Mouse (Mus musculus): ENCODE data around the gene Gxylt2.

Gene Gxylt2

DNA sequence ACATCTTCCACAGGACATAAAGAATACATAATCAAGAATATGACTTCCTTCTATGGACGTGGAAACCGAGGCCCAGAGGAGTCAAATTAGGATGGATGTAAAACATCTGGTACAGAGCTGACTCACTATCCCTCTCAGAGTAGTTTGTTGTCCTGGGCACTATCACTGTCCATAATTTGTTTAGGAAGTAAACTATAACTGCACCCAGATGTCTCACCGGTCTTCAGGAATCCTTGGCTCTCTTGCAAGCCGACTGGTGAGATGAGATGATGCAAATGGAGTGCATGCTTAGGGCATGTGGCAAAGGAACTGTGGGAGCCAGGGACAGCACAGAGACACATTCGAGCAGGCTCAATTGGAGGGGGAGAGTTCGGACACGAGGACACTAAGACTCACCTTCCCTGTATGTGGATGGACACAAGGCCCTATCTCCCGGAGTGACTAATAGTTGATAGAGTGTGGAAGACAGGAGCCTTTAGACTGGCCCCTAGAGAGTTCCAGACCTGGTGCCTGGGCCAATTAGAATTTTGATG, 10.8 kb downstream of the Gxylt2 start:
- no peak for DNase-seq (ENCODE audit: low spot score)

DNA sequence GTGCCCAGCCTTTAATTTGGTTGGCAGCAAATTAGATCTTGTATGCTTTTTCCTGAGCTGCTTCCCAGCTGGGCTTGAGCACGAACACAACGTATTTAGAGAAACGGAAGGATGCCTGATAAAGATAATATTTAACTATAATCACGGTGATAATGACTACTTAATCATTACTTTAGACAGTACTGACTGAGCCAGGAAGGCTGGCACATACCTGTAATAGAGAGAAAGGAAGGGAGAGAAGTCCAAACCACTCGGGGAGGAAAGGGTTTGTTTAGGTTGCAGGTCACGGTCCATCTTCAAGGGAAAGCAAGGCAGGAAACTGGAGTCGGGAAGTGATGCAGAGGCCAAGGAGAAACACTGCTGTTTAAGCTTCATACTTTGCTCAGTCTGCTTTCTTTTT, 11.6 kb downstream of the Gxylt2 start:
- no peak for DNase-seq (ENCODE audit: low spot score)

DNA sequence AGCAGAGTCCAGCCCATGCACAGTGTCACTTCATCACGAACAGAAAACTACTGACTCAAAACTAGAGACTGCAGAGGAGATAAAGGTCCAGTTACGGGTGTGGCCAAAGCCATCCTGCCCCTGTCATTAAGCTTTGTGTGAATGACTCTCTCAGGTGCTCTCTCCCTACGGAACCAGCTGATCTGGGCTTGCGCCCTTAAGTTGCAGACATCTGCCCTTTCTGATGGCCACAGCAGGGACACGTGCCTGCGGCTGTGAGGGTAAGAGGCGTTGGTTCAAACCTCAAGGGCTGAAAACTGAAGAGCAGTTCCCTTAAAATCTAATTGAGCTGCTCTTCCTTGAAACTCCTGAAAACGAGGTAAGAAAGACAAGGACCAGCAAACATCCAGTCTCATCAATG, 12.3 kb downstream of the Gxylt2 start:
- no peak for DNase-seq (ENCODE audit: low spot score)

DNA sequence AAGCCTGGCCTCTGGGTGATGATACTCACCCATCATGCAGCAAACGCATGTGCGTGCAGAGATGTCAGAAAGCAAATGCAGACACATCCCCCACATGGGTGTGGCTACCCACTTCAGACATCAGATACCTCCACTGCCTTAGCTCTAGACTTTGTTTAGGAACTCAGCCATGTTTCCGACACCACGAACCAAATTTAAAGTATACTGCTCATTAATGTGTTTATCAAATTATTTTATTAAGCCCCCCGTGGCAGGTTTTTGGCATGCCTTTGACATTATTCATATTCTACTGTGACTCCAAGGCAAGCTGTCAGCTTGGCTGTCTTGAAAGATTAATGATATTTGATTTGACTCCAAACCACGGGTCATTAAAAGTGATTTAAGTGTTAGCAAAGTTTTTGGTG, 15.6 kb downstream of the Gxylt2 start:
- DNase-seq (ENCODE audit: low spot score), result no peak

DNA sequence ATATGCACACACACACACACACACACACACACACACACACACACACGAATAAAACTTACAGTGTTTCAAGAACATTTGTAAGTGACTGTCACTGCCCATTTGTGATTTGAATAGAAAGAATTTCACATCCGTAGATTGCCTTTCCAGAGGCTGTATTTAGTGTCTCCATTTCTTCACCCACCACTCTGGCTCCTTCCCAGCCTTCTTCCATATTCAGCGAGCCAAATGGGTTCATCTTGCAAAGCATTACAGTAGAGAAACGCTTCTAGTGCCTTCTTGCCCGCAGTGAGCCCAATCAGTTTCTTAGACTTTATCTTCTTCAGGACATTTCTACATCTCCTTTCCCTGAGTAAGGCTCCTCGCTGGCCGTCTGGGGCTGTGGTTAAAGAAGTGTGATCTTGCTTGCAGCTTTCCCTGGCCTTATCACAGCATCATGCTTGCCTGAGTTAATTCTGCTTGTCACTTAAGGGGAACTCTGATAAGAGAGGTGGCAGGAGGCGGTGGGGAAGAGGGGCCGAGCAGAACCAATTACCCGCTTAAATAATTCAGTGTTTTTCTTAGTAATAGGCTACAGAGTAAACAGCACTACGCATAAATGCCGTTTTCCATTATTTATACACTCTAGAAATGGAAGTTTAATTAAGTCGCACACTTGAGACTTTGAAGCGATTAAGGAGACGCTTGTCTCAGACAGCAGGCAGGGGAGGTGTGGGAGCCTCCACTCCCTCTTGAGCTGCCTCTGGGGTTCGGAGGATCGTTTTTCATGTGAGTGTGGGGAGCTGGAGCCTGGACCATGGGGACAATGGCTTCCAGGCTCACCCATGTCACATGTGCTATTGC, 16.6 kb downstream of the Gxylt2 start:
- DNase-seq (ENCODE audit: low spot score), result no peak

DNA sequence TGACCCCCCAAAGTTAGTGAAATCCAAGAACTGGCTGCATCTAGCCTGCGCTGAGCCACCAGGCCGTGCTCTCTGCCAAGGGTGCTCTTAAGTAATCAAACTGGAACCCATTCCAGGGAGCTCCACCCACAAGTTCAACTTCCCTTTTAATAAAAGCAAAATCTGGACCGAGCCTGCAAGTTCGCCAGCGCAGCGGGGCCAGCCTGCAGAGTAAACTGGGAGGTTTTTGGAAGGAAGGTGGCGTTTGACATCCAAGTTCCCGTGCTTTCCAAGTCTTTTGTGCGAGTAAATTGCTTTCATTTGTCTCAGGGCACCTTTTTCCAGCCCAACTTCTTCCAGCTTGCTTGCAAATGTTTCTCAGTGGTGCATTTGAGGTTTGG, 27.5 kb downstream of the Gxylt2 start:
- DNase-seq (ENCODE audit: low spot score), result no peak

DNA sequence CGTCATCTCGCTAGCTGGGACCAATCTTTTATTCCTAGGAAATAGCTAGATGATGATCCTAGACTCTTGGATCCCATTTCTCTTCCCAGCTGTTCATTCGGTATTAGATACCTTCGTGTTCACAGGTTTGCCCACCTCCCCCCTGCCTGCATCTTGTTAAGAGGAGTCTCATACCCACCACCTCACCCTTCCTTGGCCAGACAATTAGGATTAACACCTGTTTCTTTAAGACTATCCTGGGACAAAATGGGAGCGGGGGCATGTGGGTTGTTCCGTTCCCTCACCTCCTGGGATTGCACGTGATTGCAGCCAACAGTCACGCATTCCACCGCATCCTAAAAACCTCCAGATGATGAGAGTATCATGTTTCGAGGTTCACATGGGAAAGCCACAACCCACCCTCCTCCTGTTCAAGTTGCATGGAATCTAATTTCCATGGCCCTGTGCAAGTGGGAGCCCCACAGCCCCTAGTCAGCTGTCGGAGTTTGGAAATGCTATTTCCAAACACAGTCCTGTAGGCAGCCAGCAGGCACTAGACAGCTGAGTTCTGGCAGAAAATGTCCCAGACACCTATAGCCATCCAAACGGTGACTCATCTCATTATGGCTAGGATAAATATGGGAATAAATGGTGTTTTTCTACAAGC, 28.0 kb downstream of the Gxylt2 start:
- no peak for DNase-seq (ENCODE audit: low spot score)

DNA sequence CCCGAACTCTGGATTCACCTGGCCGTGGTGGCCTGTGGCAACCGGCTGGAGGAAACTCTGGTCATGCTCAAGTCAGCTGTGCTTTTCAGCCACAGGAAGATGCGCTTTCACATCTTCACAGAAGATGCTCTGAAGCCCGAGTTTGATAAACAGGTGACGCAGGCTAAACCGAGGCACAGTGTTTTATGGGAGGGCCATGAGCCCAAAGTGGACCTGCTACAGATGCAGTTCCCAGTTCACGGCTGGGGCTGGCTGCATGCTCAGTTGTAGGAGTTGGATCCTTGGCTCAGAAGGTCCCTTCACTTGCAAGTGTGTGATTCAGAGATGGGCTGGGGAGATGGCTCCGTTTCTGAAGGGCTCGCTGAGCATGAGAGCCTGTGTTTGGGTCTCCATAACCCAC, 28.7 kb downstream of the Gxylt2 start:
- no peak for DNase-seq (ENCODE audit: low spot score)

DNA sequence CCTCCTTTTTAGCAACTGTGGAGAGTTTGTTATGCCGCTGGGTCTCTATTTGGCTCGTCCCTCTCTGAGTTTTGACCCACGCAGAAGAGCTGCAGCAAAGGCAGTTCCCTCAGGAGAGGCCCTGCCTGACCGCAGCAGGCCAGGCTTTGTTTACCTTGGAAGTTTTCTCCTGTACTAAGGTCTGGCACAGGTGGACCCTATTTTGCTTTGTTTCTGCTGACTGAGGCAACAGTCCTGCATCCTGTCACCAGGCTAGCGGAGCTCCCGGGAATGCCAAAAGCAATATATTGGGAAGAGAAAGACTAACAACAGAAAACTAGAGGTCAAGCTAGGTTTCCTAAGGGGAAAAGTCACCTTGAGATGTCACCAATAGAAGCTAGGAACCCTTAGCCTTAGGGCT, 29.8 kb downstream of the Gxylt2 start:
- DNase-seq (ENCODE audit: low spot score), result no peak

DNA sequence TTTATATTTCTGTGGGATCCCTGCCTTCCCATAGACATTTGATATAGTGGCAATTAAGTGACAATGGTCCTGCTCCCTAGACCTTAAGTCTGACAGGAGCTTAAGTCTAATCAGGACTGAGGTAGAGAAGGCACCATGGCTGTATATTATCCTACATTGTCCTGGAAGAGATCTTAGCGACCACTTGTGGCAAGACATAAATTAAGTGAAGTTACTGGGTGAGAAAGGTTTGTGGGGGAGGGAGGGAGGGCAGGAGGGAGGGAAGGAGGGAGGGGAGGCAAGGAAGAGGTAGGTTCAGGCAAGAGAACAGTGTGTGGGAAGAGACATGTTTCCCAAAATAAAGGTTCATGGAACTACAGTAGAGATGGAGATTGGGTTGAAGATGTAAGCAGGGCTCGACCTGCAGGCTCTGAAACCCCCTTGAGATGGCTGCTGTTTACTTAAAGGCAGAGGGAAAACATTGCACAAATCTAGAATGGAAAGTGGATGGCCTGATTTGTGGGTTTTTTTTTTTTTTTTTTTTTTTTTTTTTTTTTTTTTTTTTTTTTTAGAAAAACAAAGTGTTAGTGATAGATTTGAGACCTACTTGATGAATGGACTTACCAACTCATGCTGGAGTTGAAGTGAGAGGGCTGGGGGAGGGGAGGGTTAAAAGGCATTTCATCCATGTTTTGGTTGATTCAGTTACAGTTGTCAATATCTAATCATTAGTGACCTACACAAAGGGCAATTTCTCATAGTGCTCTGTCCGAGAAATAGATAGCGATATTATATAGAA, 54.1 kb downstream of the Gxylt2 start:
- no peak for DNase-seq (ENCODE audit: low spot score)

DNA sequence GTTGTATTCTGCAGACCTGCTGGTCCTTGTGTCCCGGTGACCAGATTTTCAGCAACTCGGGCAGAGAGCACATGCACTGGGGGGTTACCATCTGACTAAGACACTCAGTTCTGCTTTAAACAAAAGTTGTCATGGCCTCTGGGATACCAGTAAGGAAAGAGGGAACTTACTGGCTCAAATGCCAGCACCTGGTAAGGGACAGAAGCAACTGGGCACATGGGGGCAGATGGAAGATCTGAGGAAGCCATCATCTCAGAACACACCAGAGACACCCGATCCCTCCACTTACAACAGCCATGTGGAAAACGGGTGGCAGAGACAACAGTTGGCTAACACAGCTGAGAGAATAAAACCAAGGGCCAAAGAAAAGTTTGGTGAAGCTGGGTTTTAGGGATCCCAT, 63.2 kb downstream of the Gxylt2 start:
- no peak for DNase-seq (ENCODE audit: low spot score)

DNA sequence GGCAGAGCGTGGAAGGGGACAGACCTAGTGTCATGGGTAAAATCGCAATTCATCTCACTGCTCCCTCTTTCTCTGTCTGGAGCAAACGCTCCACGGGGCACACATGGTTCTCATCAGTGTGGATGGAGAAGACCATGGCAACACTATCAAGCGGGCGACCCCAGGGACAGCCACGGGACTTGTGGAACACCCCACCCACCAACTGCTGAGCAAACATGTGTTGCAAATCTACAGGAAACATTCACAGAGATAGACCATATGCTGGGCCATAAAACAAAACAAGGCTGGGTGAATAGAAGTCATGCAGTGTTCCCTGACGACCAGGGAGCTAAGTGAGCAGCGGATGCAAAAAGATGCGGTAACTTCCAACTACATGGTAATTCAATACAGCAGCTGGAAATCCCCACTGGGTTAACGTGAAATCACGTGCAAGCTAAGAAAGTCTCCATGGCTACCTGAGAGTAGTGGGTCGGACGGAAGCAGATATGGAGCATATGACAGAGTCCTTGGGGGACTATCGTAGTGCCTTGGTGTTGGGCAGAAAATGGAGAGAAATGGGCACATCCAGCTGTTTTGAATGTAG, 71.5 kb downstream of the Gxylt2 start:
- no peak for DNase-seq (ENCODE audit: low spot score)

DNA sequence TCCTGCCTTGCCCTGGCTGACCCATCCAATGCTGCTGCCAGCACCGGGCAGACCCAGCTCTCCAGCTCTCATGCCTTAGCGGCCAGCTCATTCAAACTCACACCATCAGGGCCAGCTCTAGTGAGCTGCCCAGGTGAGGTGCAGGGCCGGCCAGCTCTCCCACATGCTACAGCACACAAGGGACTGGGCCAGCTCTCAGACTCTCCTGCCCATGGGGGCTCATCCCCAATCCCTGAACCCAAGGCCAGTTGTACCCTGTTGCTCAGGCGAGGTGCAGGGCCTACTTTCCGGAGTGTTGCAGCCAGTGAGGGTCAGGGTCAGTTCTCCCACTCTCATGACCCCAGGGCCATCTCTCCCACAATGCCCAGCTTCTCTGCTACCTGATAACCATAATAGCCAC, 74.1 kb downstream of the Gxylt2 start:
- DNase-seq (ENCODE audit: low spot score), result no peak

DNA sequence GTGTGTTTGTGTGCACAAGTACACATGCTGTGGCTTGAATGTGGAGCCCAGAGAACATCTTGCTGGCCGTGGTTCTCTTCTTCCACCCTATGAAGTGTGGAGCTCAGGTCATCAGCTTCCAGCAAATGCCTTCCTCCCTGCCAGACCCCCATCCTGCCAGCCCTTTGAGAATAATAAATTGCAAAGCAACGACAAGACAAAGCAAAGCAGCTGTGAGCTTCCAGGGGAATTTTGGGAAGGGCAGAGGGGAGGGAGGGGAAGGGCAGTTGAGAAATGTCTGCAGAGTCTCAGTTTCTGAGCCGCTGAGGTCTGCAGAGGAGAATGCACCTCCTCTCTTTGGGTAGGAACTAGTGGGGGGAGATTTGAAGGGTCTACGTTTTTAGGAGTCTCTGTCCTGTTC, 75.9 kb downstream of the Gxylt2 start:
- DNase-seq (ENCODE audit: low spot score), result no peak

DNA sequence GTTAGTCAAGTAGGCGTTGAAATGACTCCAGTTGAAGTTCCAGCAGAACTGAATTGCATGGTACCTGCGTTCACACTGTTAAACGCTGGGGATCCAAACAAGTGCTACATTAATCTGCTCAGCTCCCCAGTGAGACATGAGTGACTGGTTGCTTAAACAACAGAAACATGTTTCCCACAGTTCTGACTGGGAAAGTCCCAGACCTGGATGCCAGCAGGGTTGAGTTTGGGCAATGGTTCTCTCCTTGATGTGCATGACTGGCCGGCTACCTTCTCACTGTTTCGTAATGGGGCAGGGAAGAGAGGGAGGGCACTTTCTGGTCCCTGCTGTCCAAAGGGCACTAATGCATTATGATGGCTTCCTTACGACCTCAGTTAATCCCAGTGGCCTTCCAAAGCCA, 77.1 kb downstream of the Gxylt2 start:
- no peak for DNase-seq (ENCODE audit: low spot score)

DNA sequence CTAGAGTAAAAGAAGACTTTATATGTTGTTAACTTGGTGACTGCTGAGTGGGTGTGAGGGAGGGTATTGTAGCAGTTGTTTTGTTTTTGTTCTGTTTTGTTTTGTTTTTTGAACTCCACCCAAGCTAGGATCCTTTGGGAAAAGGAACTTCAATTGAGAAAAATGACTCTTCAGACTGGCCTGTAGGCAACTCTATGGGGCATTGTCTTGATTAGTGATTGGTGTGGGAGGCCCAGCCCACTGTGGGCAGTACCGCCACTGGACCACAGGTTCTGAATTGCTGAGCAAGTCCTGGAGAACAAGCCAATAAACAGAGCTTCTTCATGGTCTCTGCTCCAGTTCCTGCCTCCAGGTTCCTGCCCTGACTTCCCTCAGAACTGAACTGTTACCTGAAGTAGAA, 83.2 kb downstream of the Gxylt2 start:
- DNase-seq (ENCODE audit: low spot score), result no peak

DNA sequence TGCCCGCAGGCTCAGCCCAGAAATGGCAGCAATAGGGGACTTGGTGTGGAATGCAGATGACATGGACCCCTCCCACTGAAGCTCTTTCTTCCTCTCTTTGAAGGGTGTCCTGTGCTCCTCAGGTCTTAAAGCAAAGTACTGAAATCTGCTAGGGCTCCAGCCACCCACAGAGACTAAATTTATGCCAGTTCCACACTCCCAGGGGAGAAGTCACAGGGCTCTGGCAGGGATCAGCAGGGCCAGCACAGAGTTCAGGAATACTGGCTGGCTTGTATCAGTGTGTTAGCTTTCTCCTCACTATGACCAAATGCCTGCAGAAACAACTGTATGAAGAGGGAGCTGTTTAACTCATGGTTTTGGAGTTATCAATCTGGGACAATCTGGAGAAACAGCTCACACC, 84.6 kb downstream of the Gxylt2 start:
- DNase-seq (ENCODE audit: low spot score), result no peak

DNA sequence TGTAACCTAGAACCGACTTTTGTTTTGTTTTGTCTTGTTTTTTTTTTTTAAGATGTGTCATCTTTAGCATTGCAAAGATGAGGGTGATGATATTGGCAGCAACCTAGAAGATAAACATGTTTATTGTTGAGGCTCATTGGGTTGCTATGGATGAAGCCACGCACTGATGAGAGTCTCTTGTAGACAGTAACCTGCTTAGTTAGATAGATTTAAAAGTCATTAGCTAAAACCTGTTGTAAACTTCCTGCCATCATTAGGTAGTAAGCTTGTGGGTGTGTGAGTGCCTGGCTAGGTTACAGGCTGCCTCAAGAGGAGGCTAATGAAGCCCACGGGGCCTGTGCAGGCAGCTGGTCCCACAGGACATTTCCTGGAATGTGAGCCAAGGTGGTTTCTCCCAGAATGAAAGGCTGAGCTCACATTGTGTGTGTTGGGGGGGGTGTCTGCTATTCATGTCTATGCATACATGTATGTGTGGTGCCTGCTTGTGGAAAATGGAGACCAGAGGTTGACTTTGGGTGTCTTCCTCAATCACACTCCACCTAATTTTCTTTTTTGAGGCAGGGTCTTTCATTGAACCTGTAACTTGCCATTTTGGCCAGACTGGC, 87.6 kb downstream of the Gxylt2 start:
- DNase-seq (ENCODE audit: low spot score), result no peak

DNA sequence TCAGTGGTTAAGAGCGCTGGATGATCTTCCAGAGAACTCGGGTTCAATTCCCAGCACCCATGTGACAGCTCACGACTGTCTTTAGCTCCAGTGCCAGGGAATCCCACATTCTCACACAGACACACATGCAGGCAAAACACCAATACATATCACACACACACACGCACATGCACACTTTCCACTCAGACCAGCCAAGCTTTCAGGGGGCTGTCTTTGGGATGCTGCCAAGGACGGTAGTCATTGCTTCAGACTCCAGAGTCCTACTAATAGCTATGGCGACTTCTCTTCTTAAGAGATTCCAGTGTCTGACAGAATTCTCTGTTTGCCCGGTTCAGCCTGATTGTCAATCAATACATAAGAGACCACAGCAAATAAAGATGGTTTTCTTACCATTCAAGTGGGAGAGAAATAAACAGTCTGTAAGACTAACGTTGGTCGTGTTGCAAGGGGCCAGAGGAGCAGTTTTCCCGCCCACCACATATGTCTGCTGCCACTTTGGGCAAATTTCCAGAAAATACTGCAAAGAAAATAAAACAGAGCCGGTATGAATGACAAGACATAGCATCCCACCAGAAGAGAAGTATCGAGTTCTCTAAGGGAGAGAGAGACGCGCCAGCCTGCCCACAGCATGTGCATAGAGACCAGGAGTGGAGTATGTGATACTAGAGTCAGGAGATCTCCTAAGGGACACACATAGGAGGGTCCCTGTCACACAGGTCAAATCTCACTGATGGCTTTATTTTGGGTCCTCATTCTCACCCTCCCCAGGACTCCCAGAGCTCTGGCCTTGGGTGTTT, 88.6 kb downstream of the Gxylt2 start:
- DNase-seq (ENCODE audit: low spot score), result no peak

DNA sequence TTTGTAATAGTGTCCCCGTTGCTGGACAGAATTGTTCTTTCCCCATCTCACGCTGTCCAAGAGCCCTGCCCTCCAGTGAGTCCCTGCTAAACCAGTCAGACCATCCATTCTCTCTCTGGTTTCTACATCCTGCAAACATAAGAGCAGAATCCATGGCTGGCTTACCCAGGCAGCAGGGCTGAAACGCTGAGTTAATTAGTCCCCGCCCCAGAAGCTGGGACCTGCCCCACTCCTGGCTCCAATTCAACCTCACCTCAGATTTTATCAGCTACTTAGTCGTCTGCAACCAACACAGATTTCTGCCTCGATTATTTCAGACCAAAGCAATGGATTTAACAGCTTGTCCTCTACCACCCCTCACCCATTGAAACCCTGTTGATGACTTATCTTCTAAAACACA, 91.3 kb downstream of the Gxylt2 start:
- DNase-seq (ENCODE audit: low spot score), result no peak

DNA sequence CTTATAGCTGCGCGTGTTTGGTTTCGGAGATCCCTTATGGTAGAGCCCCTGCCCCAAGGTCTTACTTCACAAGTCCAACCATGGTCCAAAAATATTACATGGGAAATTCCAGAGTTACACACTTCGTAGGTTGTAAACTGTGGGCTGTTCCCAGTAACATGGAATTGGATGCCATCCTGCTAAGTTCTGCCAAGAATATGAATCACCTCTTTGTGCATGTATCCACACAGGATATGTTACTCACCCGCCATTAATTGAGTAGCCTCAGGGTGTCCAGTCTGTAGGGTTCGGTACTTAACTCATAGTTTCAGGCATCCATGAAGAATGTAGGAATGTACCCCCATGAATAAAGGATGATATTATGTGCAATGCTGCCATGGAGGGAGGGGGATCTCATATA, 94.8 kb downstream of the Gxylt2 start:
- DNase-seq (ENCODE audit: low spot score), result no peak

Measured in ovary, postnatal 14 days (tissue).